Mouse (Mus musculus): ENCODE data around the gene Ttc38. TPM values are rescaled to one million over a fixed set of nuclear protein-coding genes. Genes with fewer than 3 reads are reported as not detected.

The Ttc38 gene
- polyA plus RNA-seq, 1 experiment from 2014 or later, result 2.9 TPM

- WGBS, result 75% methylated on average over 8 of the region's 8 CpGs
- Histone ChIP-seq H3K4me2 (replicated peaks; ENCODE audit: low read depth, low read length) (no peak overlapping the region), H3K27me3 (ENCODE audit: control insufficient read depth, insufficient read depth, low read length) (no peaks in the 10 kb centered on the region), H3K9ac (ENCODE audit: low read depth, low read length) (no peak overlapping the region), H3K27ac (ENCODE audit: low read depth, low read length) (no peak overlapping the region), H3K9me3 (ENCODE audit: control insufficient read depth, low read length) (no peaks in the 10 kb centered on the region), H3K36me3 (ENCODE audit: control insufficient read depth, insufficient read depth, low read length) (no peaks in the 10 kb centered on the region), H3K4me1 (replicated peaks; ENCODE audit: control insufficient read depth, insufficient read depth, low read length) (no peaks in the 10 kb centered on the region), H3K4me3 (ENCODE audit: low read depth, low read length) (no peak overlapping the region)
- DNase-seq (ENCODE audit: low spot score), result no peak
- ATAC-seq (ENCODE audit: low FRiP score), result no peak
Observed at GRCm38 (mm10) chr15:85903826-85904225, 71.7 kb downstream of the Ttc38 start.

Other genes with a start within 250 kb of the Ttc38 start
- gene Wnt7b, start 249.8 kb upstream of the Ttc38 start, polyA plus RNA-seq (2014; fragmentation: Nextera tagmentation; extraction: Ambion mirVana), result 61.6 and 79.7 TPM in 2 replicates
- 0.49 and 1.5 TPM in 2 replicates for gene Ppara, start 97.3 kb upstream of the Ttc38 start, polyA plus RNA-seq (2014; fragmentation: Nextera tagmentation; extraction: Ambion mirVana)
- gene Cdpf1, start 20.6 kb upstream of the Ttc38 start, polyA plus RNA-seq (2014; fragmentation: Nextera tagmentation; extraction: Ambion mirVana), result 20.2 and 22.0 TPM in 2 replicates
- gene Pkdrej, start 10.6 kb upstream of the Ttc38 start, polyA plus RNA-seq (2014; fragmentation: Nextera tagmentation; extraction: Ambion mirVana), result 0.02 and 0.10 TPM in 2 replicates
- 26.8 and 33.9 TPM in 2 replicates for gene Gtse1, start 27.4 kb downstream of the Ttc38 start, polyA plus RNA-seq (2014; fragmentation: Nextera tagmentation; extraction: Ambion mirVana)
- gene Trmu, start 47.0 kb downstream of the Ttc38 start, polyA plus RNA-seq (2014; fragmentation: Nextera tagmentation; extraction: Ambion mirVana), result 30.4 and 34.6 TPM in 2 replicates
- gene Celsr1, start 201.5 kb downstream of the Ttc38 start, polyA plus RNA-seq (2014; fragmentation: Nextera tagmentation; extraction: Ambion mirVana), result 4.6 and 5.1 TPM in 2 replicates
- 8.7 and 10.1 TPM in 2 replicates for gene Gramd4, start 225.4 kb downstream of the Ttc38 start, polyA plus RNA-seq (2014; fragmentation: Nextera tagmentation; extraction: Ambion mirVana)